Mouse (Mus musculus) liver, embryonic 12.5 days (tissue): ENCODE results near the gene Utrn. TPM values are rescaled to one million over a fixed set of nuclear protein-coding genes. Genes with fewer than 3 reads are reported as not detected.

Experiments
- ATAC-seq: fragments of 200-750 bp; cut with Nextera tagmentation; 2 replicates; pipeline ENCODE4 v1.8.0; 2017; ENCODE audit warnings: moderate number of reproducible peaks, mild to moderate bottlenecking, moderate library complexity
- H3K27ac ChIP-seq: fragments of 300-500 bp; sonication (generic); 2 replicates; pipeline ENCODE4 v1.5.1; 2016; ENCODE audit warnings: mild to moderate bottlenecking
- H3K27me3 ChIP-seq: fragments of 300-500 bp; sonication (generic); replicated peaks from 2 replicates; pipeline ENCODE4 v1.6.1; 2016; ENCODE audit warnings: mild to moderate bottlenecking, moderate library complexity
- H3K36me3 ChIP-seq: fragments of 300-500 bp; sonication (generic); 2 replicates; pipeline ENCODE4 v1.6.1; 2016; ENCODE audit warnings: mild to moderate bottlenecking, moderate library complexity
- H3K4me1 ChIP-seq: fragments of 300-500 bp; sonication (generic); 2 replicates; pipeline ENCODE4 v1.6.1; 2016
- H3K4me2 ChIP-seq: fragments of 300-500 bp; sonication (generic); 2 replicates; pipeline ENCODE4 v1.6.1; 2016; ENCODE audit warnings: mild to moderate bottlenecking, moderate library complexity
- H3K4me3 ChIP-seq: fragments of 300-500 bp; sonication (generic); 2 replicates; pipeline ENCODE4 v1.5.1; 2016; ENCODE audit warnings: mild to moderate bottlenecking, moderate library complexity
- H3K9ac ChIP-seq: fragments of 300-500 bp; sonication (generic); 2 replicates; pipeline ENCODE4 v1.6.1; 2016; ENCODE audit warnings: mild to moderate bottlenecking, moderate library complexity
- H3K9me3 ChIP-seq: fragments of 300-500 bp; sonication (generic); replicated peaks from 2 replicates; pipeline ENCODE4 v1.6.1; 2016; ENCODE audit warnings: mild to moderate bottlenecking, moderate library complexity
- WGBS: fragments of 180-500 bp; shearing (Covaris S2); methylation state at CpG from one replicate; pipeline ENCODE4 v1.1.7; 2016; ENCODE audit not compliant: insufficient replicate concordance; 5-methylcytosine and 5-hydroxymethylcytosine counted together
- polyA plus RNA-seq: library from polyadenylated mRNA; unstranded; fragments of >200 nt; fragmentation: Nextera tagmentation; extraction: Ambion mirVana; gene quantifications from 2 replicates; pipeline ENCODE4 v1.2.1, GENCODE M21; 2016

The Utrn gene
- polyA plus RNA-seq, 1 experiment from 2014 or later = 14.9 TPM

DNA sequence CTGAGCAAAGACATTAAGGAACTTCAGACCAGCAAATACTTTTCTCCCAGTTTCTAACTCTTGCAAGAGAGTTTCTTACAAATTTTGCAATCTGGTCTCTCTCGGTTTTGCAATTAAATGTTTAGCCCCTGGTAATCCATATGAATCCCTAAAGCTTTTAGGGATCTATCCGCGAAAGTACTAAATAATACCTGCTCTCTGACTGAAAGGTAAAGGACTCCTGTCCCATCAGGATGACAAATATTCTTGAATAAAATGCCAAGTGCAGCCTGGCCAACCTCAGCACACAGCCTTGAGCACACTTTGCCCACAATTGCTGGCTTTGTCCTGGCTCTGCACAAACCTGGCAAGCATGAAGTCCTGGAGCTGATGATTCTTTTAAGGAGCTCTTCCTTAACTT, 41.9 kb downstream of the Utrn start:
- no peak for ATAC-seq
- WGBS = 62% methylated on average over 3 of the region's 3 CpGs
- Histone ChIP-seq H3K4me2 (no peak overlapping the region), H3K36me3 (no peaks in the 10 kb centered on the region), H3K9ac (no peak overlapping the region), H3K4me3 (no peak overlapping the region), H3K27me3 (no peaks in the 10 kb centered on the region), H3K27ac (no peak overlapping the region), H3K9me3 (no peaks in the 10 kb centered on the region), H3K4me1 (peaks cover 31% of the 10 kb centered on the region)

DNA sequence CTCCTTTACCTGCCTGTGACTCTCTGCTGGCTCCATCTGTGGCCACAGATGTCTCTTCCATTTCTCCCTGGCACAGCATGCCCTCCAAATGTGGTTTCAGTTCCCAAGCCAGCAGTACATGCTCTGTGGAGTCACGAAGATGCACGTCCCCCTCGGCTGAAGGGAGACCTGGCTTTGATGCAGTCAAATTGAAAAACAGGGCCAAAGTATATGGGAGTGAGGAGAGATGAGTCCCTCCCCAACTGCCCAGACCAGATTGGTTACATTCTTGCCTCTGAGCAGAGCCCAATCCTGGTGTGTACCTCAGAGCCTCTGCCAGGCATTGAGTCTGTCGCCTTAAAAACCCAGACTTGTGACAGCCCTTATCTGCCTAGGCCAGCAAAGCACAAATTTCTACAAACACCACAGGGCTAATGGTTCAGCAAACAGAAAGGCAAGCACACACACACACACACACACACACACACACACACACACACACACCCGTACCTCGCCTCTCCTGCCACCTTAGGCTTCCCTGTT, 42.3 kb downstream of the Utrn start:
- peak; percentile 68 for ATAC-seq
- Histone ChIP-seq H3K27me3 (no peaks in the 10 kb centered on the region), H3K36me3 (no peaks in the 10 kb centered on the region), H3K4me3 (no peak overlapping the region), H3K4me1 (peaks cover 26% of the 10 kb centered on the region), H3K9me3 (no peaks in the 10 kb centered on the region), H3K9ac (no peak overlapping the region), H3K27ac (no peak overlapping the region), H3K4me2 (no peak overlapping the region)
- 37% methylated on average over 6 of the region's 6 CpGs for WGBS

DNA sequence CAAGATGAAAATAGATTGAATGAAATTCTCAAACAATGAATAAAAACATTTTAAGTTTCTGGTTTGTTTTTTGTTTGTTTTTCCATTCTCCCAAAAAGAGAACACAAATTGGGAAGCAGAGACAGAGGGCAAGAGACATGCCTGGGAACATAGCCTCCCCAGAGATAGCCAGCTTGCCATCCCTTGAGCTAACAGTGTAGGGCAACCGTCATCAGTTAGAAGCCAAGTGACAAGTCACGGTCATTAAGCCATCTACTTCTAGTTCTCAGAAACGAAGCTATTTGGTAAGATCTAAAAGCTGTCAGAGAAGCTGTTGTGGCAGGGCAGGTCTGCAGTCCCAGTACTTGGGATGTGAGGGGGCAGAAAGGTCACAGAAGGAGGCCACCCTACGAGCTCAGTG, 44.8 kb downstream of the Utrn start:
- Histone ChIP-seq H3K9me3 (no peaks in the 10 kb centered on the region), H3K4me3 (no peak overlapping the region), H3K4me2 (no peak overlapping the region), H3K4me1 (peaks cover 24% of the 10 kb centered on the region), H3K27me3 (no peaks in the 10 kb centered on the region), H3K27ac (no peak overlapping the region), H3K36me3 (no peaks in the 10 kb centered on the region), H3K9ac (no peak overlapping the region)
- no peak for ATAC-seq
- WGBS = 42% methylated on average over 4 of the region's 4 CpGs

DNA sequence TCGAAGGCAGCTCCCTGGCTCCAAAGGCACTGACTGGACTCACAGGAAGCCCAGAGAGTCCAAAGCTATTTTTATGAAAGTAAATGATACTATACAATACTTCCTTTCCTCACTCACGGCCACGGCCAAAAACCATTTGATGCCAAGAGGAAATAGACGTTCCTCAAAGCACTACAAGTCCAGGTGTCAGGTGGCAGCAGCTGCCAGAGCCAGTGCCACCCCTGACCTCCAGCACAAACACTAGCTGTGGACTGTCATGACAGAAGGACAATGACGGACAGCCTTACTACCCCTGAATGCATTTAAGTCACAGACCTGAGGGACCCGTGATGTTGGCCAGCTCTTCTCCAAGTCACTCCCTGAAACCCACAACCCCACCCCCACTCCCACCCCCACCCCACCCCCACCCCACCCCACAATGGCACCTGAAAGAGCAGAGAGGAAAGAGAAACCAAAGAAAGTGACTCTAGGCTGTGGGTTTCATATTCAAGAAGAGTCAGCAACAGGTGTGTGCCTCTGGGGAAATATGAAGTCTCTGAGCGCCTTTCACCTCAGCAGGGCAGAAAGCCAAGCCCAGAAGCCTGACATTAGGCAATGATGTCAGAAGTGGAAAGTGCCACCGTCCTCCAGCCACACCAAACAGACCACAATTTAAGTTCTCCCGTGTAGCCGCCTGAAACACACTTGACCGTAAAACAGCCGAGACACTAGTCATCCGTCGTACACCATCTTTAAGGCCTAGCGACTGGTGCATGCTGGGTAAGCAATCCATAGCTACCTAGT, 45.5 kb downstream of the Utrn start:
- no peak overlapping the region for H3K4me3 ChIP-seq
- H3K27me3 ChIP-seq = no peaks in the 10 kb centered on the region
- no peak for ATAC-seq
- H3K36me3 ChIP-seq = no peaks in the 10 kb centered on the region
- peaks cover 24% of the 10 kb centered on the region for H3K4me1 ChIP-seq
- no peak overlapping the region for H3K4me2 ChIP-seq
- H3K27ac ChIP-seq = no peak overlapping the region
- WGBS = 67% methylated on average over 15 of the region's 15 CpGs
- H3K9ac ChIP-seq = no peak overlapping the region
- no peaks in the 10 kb centered on the region for H3K9me3 ChIP-seq

DNA sequence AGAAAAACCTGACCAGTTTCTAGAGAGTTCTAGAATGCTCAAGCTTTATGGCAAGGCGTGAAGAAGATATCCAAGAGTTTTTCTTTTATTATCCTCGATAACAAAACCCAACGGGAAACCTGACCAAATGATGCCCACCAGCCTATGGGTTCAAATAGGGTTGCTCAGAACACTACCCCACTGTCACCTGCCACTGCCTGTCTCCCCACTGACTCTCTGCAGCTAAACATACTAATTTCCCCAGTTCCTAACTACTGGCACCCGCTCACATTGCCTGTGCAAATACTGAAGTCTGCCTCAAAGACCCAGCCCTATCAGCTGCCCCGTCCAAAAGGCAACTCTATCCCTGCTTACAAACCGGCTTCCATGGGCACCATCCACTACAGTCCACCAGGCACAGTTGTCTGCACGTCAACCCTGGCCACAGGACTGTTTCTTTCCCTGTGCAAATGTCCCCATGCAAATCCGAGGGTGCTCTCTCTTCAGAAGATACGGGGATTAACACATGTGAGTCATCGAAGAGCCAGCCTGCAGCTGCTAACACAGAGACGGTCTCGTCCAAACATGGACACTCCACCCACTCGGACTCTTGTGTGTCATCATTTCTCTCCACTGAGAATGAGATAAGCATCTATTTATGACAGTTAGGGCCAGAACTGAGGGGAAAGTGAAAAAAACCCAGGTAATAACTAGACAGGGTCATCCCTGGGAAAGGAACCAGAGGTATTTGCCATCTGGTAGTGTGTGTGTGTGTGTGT, 48.0 kb downstream of the Utrn start:
- no peak overlapping the region for H3K4me3 ChIP-seq
- H3K27ac ChIP-seq = no peak overlapping the region
- H3K27me3 ChIP-seq = no peaks in the 10 kb centered on the region
- H3K4me1 ChIP-seq = peaks cover 18% of the 10 kb centered on the region
- 72% methylated on average over 13 of the region's 13 CpGs for WGBS
- no peak overlapping the region for H3K9ac ChIP-seq
- H3K36me3 ChIP-seq = no peaks in the 10 kb centered on the region
- no peak overlapping the region for H3K4me2 ChIP-seq
- no peak for ATAC-seq
- no peaks in the 10 kb centered on the region for H3K9me3 ChIP-seq

DNA sequence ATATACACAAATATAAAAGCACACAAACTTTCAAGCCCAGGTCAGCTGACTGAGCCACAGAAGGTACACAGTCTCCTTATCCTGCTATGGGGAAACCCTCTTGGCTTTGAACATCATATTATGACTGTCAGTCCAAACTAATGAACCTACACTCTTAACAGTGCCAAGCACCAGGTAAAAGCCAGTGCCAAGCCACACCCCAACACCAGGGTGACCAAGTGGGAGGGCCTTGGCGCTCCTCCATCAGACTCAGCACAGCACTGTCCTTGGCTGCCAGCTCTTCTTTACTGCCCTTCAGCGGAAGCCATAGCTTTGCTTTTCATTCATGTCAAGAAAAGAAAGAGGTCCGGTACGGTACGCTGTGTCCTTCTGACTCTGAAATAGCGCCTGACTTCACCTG, 51.8 kb downstream of the Utrn start:
- Histone ChIP-seq H3K27me3 (no peaks in the 10 kb centered on the region), H3K27ac (no peak overlapping the region), H3K4me1 (peaks cover 49% of the 10 kb centered on the region), H3K4me2 (no peak overlapping the region), H3K4me3 (no peak overlapping the region), H3K9me3 (no peaks in the 10 kb centered on the region), H3K36me3 (no peaks in the 10 kb centered on the region), H3K9ac (no peak overlapping the region)
- WGBS = 87% methylated on average over 6 of the region's 6 CpGs
- ATAC-seq = no peak

DNA sequence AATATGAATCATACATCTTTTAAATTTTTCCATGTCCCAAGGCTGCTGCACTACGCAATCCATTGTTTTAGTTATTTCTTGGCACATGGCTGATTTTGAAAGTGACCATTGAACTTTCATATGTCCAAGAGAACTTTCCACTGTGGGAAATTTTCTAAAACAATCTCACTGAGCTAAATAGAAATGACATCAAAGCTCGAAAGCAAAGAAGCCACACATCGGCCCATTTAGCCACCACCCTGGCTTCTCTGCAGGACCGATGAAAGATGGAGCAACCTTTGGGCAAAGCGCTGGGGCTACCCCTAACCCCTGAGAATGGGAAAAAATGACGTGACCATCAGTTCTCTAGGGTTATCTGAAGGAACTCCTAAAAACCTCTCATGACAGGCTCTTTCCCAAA, 52.6 kb downstream of the Utrn start:
- ATAC-seq = no peak
- no peaks in the 10 kb centered on the region for H3K27me3 ChIP-seq
- 84% methylated on average over 6 of the region's 6 CpGs for WGBS
- H3K36me3 ChIP-seq = no peaks in the 10 kb centered on the region
- H3K9ac ChIP-seq = no peak overlapping the region
- H3K4me2 ChIP-seq = no peak overlapping the region
- H3K9me3 ChIP-seq = no peaks in the 10 kb centered on the region
- H3K27ac ChIP-seq = no peak overlapping the region
- peaks cover 57% of the 10 kb centered on the region for H3K4me1 ChIP-seq
- H3K4me3 ChIP-seq = no peak overlapping the region

DNA sequence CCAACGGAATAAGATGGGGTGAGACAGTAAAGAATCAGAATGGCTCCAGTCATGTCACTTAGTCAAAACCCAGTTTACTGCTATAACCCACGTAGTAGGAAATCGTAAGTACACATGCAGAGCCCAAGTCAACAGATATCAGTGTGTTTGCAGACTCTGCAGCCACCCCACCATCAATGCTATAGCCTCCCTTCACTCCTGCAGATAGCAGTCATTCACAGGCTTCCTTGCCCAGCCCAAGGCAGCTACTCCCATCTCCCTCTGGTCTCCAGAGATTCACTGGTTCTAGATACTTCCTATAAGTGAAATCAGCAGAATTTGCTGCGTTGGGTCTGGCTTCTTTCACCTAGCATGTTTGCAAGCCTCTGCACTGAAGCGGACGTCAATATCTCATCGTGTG, 54.8 kb downstream of the Utrn start:
- Histone ChIP-seq H3K9ac (no peak overlapping the region), H3K4me1 (peaks cover 77% of the 10 kb centered on the region)

DNA sequence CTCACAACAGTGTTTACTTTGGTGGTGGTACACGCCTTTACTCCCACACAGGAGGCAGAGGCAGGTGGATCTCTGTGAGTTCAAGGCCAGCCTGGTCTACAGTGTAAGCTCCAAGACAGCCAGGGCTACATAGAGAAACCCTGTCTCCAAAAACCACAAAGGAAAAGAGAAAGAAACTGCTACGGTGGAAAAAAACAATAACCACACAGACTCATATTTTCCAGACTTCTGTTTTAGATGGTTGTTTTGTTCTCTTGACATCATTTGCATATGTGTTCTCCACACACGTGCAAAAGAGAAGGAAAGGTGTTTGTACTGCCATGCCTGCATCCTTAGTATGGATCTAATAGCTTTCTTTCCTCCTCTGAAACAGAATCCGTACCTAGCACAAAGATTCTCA, 55.3 kb downstream of the Utrn start:
- no peak for ATAC-seq
- 35% methylated on average over 4 of the region's 4 CpGs for WGBS
- H3K9ac ChIP-seq = peak overlapping the region; percentile 68

More for the DNA sequence above, 54.8 kb downstream of the Utrn start:
- no peaks in the 10 kb centered on the region for H3K9me3 ChIP-seq
- WGBS = 26% methylated on average over 7 of the region's 7 CpGs
- peak overlapping the region; percentile 75 for H3K4me2 ChIP-seq
- no peaks in the 10 kb centered on the region for H3K27me3 ChIP-seq
- no peak overlapping the region for H3K4me3 ChIP-seq
- ATAC-seq = peak; percentile 85
- H3K27ac ChIP-seq = peak overlapping the region; percentile 93
- no peaks in the 10 kb centered on the region for H3K36me3 ChIP-seq

DNA sequence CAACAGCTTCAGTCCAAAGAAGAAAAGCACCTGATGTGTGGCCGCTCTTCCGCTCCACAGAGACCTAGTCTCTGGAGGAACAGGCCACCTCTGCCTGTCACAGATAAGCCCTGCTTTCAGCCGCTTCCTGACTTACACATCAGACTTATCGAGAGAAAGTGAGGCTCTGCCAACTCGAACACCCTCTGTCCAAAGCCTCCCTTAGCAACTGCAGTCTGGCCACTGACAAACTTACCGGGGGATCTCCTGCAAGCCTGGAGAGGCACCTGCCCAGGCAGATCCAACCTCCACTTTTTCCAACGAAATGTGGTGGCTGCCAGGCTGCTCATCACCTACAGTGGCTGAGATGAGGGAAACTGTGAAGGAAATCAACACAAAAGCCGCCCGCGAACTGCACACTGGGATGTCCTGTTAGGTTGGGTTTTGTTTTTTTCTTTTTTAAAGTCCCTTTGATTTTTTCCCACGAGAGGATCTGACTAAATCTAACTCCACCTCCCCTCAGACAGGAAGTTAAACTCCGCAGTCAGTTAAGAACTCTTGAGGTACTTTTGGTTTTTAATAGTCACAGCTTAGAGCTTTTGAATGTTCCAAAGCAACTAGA, 55.9 kb downstream of the Utrn start:
- Histone ChIP-seq H3K27ac (peak overlapping the region; percentile 93), H3K9ac (peak overlapping the region; percentile 68), H3K4me2 (peak overlapping the region; percentile 75), H3K36me3 (no peaks in the 10 kb centered on the region), H3K27me3 (no peaks in the 10 kb centered on the region), H3K9me3 (no peaks in the 10 kb centered on the region), H3K4me3 (peak overlapping the region; percentile 48), H3K4me1 (peaks cover 79% of the 10 kb centered on the region)
- 13% methylated on average over 12 of the region's 12 CpGs for WGBS
- ATAC-seq = peak; percentile 91

More for the DNA sequence above, 55.3 kb downstream of the Utrn start:
- Histone ChIP-seq H3K4me1 (peaks cover 77% of the 10 kb centered on the region), H3K27ac (peak overlapping the region; percentile 93), H3K4me2 (peak overlapping the region; percentile 75), H3K27me3 (no peaks in the 10 kb centered on the region), H3K9me3 (no peaks in the 10 kb centered on the region), H3K36me3 (no peaks in the 10 kb centered on the region), H3K4me3 (peak overlapping the region; percentile 48)

DNA sequence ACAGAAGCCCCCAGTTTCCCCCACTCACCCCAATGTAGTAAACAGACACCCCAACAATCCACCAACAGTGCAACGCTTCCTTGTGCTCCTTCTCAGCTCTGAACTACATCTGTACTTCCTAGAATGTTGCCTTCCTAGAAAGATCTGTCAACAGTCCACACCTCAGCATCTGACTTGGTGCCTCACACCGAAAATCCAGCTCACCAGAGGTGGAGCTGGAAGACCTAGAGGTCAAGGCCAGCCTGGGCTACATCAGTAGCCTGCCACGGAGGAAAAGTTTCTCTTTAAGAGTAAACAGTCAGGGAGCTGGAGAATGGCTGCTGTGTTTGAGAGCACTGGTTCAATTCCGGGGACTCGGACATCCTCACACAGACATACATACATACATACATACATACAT, 56.5 kb downstream of the Utrn start:
- Histone ChIP-seq H3K9me3 (no peaks in the 10 kb centered on the region), H3K4me2 (peak overlapping the region; percentile 75), H3K4me3 (peak overlapping the region; percentile 48), H3K9ac (peak overlapping the region; percentile 68), H3K4me1 (peaks cover 82% of the 10 kb centered on the region), H3K36me3 (no peaks in the 10 kb centered on the region), H3K27me3 (no peaks in the 10 kb centered on the region), H3K27ac (peak overlapping the region; percentile 93)
- ATAC-seq = peak; percentile 71
- WGBS = 22% methylated on average over 5 of the region's 5 CpGs

DNA sequence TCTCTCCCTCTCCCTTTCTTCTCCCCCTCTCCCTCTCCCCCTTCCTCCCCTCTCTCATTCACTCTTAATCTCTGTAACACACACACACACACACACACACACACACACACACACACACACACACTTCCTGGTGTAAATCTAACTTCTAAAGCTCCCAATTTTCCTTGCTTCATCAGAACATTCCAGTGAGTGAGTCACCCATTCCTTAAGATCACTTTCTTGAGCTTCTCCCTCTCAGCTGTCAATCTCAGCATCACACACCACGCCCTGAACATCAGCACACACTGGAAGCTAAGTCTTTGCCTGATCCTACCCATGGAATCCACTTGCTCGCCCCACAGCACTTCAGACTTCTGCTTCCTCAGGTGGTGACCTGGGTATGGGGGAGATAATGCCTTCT, 58.3 kb downstream of the Utrn start:
- Histone ChIP-seq H3K27ac (no peak overlapping the region), H3K4me3 (no peak overlapping the region), H3K27me3 (no peaks in the 10 kb centered on the region), H3K9me3 (no peaks in the 10 kb centered on the region), H3K4me2 (no peak overlapping the region), H3K4me1 (peaks cover 73% of the 10 kb centered on the region), H3K9ac (no peak overlapping the region), H3K36me3 (no peaks in the 10 kb centered on the region)
- no peak for ATAC-seq
- WGBS = 65% methylated on average over 2 of the region's 2 CpGs
